Mouse (Mus musculus) E14TG2a.4 (cell line): Measurements from ENCODE around the gene Prkca.
A peak's percentile ranks its signal among the peaks of the same experiment; 100 is the strongest.

Experiments
- H3K27me3 ChIP-seq: 2 replicates; pipeline ENCODE4 v1.6.1; 2014; ENCODE audit warnings: low read length, control low read depth; ENCODE audit not compliant: insufficient read depth
- H3K36me3 ChIP-seq: 2 replicates; pipeline ENCODE4 v1.6.1; 2014; ENCODE audit warnings: low read length, control low read depth; ENCODE audit not compliant: insufficient read depth
- H3K4me1 ChIP-seq: replicated peaks from 2 replicates; pipeline ENCODE4 v1.6.1; 2014; ENCODE audit warnings: low read depth, low read length, control low read depth
- H3K4me3 ChIP-seq: replicated peaks from 2 replicates; pipeline ENCODE4 v1.5.1; 2014; ENCODE audit warnings: mild to moderate bottlenecking, low read length
- H3K9me3 ChIP-seq: 2 replicates; pipeline ENCODE4 v1.6.1; 2014; ENCODE audit warnings: low read length, control low read depth
- CTCF ChIP-seq: conservative IDR thresholded peaks from 2 replicates; pipeline ENCODE4 v1.5.1; 2014; ENCODE audit warnings: low read length
- NANOG ChIP-seq: IDR thresholded peaks from 2 replicates; pipeline ENCODE4 v1.6.1; 2014; ENCODE audit warnings: borderline replicate concordance, low read length, mixed read lengths
- POU5F1 ChIP-seq: IDR thresholded peaks from 2 replicates; pipeline ENCODE4 v1.6.1; 2014; ENCODE audit warnings: low read length, borderline replicate concordance

Prkca gene

GRCm38 (mm10) chr11:108343789-108344462, at the start of gene Prkca:
Prkca (minus strand) TSS chr11:108343928.
- H3K4me1 ChIP-seq = peaks cover 10% of the 10 kb centered on the region
- H3K9me3 ChIP-seq = no peaks in the 10 kb centered on the region
- H3K36me3 ChIP-seq = no peaks in the 10 kb centered on the region
- peak within 1 kb of the TSS; percentile 89 for H3K4me3 ChIP-seq
- TF ChIP-seq POU5F1 (no peak), NANOG (no peak), CTCF (no peak)
- peaks cover 69% of the 10 kb centered on the region for H3K27me3 ChIP-seq

GRCm38 (mm10) chr11:108385666-108386024, 41.9 kb upstream of the Prkca start:
- H3K4me3 ChIP-seq = no peak overlapping the region
- H3K4me1 ChIP-seq = no peaks in the 10 kb centered on the region
- no peaks in the 10 kb centered on the region for H3K36me3 ChIP-seq
- TF ChIP-seq POU5F1 (no peak), CTCF (no peak), NANOG (no peak)
- no peaks in the 10 kb centered on the region for H3K9me3 ChIP-seq
- no peaks in the 10 kb centered on the region for H3K27me3 ChIP-seq

- no peak overlapping the region for H3K4me3 ChIP-seq
- no peaks in the 10 kb centered on the region for H3K27me3 ChIP-seq
- no peaks in the 10 kb centered on the region for H3K36me3 ChIP-seq
- H3K4me1 ChIP-seq = no peaks in the 10 kb centered on the region
- TF ChIP-seq POU5F1 (no peak), CTCF (no peak), NANOG (no peak)
- H3K9me3 ChIP-seq = no peaks in the 10 kb centered on the region
Measured at GRCm38 (mm10) chr11:108384920-108385665, 41.4 kb upstream of the Prkca start.

- Histone ChIP-seq H3K27me3 (no peaks in the 10 kb centered on the region), H3K36me3 (no peaks in the 10 kb centered on the region), H3K4me1 (no peaks in the 10 kb centered on the region), H3K9me3 (no peaks in the 10 kb centered on the region), H3K4me3 (no peak overlapping the region)
- TF ChIP-seq NANOG (no peak), CTCF (no peak), POU5F1 (no peak)
Measured at GRCm38 (mm10) chr11:108382664-108383063, 38.9 kb upstream of the Prkca start.

GRCm38 (mm10) chr11:108378363-108378751, 34.6 kb upstream of the Prkca start:
- Histone ChIP-seq H3K36me3 (no peaks in the 10 kb centered on the region), H3K4me3 (no peak overlapping the region), H3K27me3 (no peaks in the 10 kb centered on the region), H3K9me3 (no peaks in the 10 kb centered on the region), H3K4me1 (no peaks in the 10 kb centered on the region)
- no peak for TF ChIP-seq POU5F1
- TF ChIP-seq NANOG = no peak
- TF ChIP-seq CTCF = no peak

- Histone ChIP-seq H3K9me3 (no peaks in the 10 kb centered on the region), H3K36me3 (no peaks in the 10 kb centered on the region), H3K27me3 (no peaks in the 10 kb centered on the region), H3K4me3 (no peak overlapping the region), H3K4me1 (no peaks in the 10 kb centered on the region)
- no peak for TF ChIP-seq POU5F1
- peak; percentile 79 for TF ChIP-seq CTCF
- no peak for TF ChIP-seq NANOG
Measured at GRCm38 (mm10) chr11:108377680-108378362, 34.1 kb upstream of the Prkca start.

- H3K36me3 ChIP-seq = no peaks in the 10 kb centered on the region
- no peaks in the 10 kb centered on the region for H3K4me1 ChIP-seq
- H3K9me3 ChIP-seq = no peaks in the 10 kb centered on the region
- no peaks in the 10 kb centered on the region for H3K27me3 ChIP-seq
- H3K4me3 ChIP-seq = no peak overlapping the region
- TF ChIP-seq CTCF = no peak
- TF ChIP-seq NANOG = no peak
- TF ChIP-seq POU5F1 = no peak
Measured at GRCm38 (mm10) chr11:108376815-108377214, 33.1 kb upstream of the Prkca start.

GRCm38 (mm10) chr11:108367046-108367445, 23.3 kb upstream of the Prkca start:
- Histone ChIP-seq H3K36me3 (no peaks in the 10 kb centered on the region), H3K27me3 (peaks cover 22% of the 10 kb centered on the region), H3K4me3 (no peak overlapping the region), H3K9me3 (no peaks in the 10 kb centered on the region), H3K4me1 (peaks cover 13% of the 10 kb centered on the region)
- TF ChIP-seq CTCF (no peak), NANOG (no peak), POU5F1 (no peak)
